Mouse (Mus musculus) B cell, adult 2 months (primary cell): ENCODE results near the gene Gng4.
A peak's percentile ranks its signal among the peaks of the same experiment; 100 is the strongest.

Source experiments
- DNase-seq, 2 experiments: peaks; one replicate each; pipeline ENCODE4 v3.0.0; 2022

The Gng4 gene

DNA sequence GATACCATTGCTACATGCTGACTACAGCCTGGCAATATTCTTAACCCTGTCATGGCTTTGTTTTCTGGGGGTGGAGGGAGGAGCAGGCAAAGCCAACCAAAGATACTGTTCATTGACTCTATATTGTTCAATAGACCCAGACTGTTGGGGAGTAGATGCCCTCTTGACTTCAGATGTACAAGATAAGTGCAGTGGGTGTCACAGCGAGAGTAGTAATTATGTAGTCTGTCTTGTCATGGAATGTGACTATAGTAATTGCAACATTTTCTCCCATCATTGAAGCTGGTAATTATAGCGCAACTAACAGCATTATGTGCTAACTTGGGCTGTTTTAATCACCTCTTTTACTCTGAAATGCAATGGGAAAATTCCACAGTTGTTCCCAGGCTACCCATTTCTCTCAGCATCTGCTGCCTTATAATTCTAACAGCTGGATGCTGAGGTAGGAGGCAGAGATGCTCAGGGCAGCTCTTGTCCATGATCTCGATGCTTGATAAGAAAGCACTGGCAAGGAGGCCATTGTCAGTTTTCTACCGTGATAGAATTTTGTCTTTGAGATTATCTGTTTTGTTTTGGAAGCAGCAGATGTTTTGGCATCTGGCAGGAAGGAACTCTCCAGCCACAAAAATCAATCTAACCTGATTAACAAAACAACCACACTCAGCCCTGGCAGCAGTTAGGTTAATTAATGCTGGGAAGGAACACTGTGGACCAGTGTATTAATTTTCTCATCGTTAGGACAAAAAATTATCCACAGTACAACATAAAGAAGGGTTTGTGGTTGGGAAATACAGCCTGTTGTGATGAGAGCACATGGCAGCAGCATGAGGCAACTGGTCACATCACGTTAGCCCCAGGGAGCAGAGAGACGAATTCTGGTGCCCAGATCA is 36.6 kb downstream of the Gng4 start:
- DNase-seq, result no peak

DNA sequence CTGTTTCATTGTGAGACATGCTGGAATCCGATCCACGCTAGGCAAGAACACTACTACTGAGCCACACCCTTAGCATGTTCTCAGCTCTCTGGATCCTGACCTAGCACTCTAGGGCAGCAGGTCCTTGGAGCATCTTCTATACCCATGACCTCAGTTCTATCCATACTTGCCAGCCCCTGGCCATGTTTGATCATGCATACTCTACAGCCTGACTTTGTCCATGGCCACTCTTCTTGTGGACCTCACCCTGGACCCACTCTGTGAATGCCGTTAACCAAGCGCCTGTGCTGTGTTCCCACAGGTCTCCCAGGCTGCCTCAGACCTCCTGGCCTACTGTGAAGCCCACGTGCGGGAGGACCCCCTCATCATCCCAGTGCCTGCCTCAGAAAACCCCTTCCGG is 41.1 kb downstream of the Gng4 start:
- DNase-seq, result no peak

DNA sequence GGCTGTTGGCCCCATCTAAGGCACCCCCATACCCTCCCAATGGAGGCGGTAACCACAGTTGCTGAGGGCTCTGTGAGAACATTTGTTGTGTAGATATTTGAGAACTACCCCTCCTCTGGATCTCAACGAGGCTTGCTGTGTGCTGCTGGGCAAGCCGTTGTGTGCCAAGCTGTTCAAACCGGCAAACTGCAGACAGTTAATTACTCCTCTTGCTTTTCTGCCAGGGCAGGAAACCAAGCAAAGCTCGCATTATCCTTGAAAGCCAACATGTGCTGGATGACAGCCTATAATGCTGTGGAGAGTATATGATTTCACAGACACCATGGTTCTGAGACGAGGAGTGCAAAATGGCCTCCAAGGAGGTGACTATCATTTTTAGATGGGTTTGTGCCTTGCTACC is 42.7 kb downstream of the Gng4 start:
- DNase-seq, result no peak

DNA sequence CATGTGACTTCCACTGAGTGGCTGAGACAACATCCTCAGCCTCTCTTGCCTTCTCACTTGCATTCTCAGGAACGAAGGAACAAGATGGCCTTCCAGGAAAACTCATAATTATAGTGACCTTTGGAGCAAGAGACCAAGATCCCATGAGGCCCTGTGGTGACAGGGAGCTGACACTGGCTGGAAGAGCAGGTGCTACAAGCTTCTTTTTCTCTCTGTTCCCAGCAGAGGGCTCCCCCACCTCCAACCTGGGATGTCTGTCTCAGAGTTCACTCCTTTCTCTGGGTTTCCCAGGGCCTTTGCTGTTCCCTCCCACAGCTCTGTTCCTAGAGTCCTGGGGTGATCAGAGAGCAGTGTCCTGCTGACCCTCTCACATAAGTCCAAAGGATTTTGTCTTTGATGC is 44.3 kb downstream of the Gng4 start:
- no peak for DNase-seq

DNA sequence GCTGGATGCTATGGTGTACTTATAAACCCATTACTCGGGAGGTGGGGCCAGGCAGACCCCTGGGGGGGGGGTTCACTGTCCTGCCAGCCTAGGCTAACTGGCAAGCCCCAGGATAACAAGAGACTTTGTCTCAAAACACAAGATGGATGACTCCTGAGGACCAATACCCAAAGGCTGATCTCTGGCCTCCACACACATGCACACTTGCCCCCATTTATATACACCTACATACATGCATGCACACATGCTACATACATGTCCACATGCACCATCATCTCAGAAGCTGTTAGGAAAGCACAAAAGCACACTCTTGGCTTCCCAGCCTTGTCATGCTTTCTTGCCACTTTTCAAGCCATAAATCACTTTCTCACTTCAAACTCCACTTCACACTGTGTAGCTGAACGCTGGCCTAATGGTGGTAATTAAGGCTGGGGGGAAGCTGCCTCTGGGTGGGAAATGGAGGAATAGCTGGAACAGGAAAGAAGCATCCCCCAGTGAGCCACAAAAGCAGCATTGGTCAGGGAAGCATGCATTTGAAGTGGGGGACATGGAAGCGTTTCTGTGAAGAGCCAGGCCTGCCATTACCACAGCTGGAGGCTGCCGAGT is 46.7 kb downstream of the Gng4 start:
- DNase-seq, result no peak

DNA sequence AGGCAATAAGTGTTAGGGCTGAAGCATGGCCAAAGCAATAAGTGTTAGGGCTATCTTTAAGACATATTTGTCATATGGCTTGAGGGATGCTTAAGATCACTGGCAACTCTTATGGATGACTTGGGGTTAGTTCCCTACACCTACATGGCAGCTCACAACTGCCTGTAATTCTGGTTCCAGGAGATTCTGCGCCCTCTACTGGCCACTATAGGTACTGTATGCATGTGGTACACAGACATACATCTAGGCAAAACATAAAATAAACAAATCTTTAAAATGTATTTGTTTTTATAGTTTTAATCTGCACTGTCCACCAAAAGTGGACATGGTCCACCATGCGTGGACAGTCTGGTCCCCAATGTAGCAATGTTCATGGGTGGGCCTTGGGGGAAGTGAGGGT is 51.3 kb downstream of the Gng4 start:
- DNase-seq, result peak; percentile 63 to 67

DNA sequence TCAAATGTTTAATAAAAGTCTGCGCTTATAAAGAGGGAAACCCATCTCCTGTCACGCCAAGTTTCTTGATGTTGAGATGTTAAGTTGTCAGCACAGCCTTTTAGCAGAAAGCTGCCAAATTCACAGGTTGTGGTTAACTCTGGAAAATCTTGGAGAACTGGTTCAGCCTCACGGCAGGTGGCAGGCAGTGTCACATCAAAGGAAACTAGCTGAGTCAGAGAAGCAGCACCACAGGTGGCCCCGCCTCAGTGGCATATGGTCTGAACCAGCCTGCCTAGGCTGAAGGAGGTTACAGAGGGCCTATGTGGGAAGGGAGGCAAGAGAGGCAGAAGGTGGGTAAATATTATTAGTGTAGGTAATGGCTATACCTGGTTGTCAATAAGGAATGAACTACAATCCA is 61.2 kb downstream of the Gng4 start:
- DNase-seq, result no peak

DNA sequence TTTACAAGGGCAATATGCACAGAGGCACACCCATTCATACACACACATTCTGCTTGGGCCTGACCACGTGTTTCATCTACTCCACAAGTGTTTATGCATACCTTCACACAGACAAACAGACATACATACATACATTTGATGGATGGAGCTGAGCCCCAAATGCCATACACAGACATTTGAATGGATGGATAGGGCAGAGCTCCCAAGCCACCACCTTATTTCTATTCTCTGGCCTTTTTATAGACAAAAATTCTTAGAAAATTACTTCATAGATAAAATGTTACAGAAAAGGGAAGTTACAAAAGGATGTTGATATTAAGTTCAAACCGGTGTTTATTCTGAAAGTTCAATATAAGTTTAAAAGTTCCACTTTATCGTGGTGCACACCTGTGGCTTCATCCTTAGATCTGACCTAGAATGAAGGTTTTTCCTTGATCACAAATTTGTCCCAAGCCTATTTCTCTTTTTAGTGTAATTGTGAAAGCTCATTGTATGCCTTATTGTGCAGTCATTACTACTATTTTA is 63.3 kb downstream of the Gng4 start:
- no peak for DNase-seq

DNA sequence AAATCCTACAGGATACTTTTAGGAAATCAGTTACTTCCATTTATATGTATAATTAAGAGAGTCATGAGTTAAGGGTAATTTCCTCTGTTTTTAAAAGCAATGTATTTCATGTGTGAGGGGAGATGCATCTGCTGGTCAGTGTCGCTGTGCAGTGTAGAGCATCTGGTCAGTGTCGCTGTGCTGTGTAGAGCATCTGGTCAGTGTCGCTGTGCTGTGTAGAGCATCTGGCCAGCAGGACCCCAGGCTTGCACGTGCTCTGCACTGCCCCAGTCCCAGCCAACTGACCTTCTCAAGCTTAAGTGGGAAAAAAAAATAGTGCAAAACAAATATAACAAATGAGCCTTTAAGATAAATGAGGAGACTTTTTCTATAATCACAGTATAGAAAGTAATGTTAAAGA is 73.3 kb downstream of the Gng4 start:
- no peak for DNase-seq

DNA sequence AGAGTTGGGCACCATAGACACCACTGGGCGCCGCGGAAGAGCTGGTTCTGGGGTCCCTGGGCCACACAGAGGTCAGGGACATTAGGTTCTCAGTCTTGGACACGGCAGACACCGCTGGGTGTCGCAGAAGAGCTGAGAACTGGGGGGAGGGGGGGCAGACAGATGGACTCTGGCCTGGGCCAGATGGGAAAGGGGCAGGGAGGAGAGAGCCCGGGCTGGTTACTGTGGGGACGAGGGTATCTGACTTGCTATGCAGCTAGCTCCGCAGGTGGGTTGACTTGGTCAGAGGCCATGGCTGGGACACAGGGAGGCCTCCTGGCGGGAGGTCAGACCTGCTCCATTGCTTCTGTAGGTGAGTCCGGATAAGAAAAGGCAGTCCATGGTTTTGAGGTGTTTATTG is 78.5 kb downstream of the Gng4 start:
- no peak for DNase-seq

DNA sequence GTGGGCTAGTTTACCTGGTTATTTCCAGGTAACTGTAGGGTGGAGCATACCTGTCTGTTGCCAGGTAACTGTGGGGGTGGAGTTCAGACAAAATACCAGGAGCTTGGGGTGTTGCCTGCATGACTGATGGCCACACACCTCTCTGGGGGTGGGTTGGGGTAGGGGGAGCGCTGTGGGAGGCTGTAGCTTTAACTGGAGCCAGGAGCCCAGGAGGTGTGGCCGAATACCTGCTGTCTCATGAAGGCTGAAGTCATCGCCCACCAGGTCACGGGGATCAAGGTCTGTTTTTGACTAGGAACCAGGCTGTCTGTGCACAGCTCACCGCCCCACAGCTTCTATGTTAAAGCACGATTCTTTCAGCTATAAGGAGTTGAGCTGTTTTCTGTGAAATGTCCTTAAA is 79.1 kb downstream of the Gng4 start:
- no peak for DNase-seq

DNA sequence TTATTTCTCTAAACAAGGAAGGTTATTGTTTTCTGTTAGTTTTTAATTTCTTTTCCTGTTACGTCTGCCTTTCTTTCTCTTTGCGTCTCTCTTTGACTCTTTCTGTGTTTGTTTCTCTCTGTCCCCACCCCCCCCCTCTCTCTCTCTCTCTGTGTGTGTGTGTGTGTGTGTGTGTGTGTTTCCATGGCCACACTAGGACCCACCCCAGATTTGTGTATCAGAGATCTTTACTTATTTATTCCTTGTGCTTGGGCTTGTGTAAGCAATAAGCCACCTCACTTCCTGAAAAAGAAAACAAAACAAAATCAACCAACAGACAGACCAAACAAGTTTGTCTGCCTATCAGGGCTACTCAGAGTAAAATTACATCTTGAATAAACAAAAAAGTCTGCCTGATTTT is 82.5 kb downstream of the Gng4 start:
- no peak for DNase-seq

DNA sequence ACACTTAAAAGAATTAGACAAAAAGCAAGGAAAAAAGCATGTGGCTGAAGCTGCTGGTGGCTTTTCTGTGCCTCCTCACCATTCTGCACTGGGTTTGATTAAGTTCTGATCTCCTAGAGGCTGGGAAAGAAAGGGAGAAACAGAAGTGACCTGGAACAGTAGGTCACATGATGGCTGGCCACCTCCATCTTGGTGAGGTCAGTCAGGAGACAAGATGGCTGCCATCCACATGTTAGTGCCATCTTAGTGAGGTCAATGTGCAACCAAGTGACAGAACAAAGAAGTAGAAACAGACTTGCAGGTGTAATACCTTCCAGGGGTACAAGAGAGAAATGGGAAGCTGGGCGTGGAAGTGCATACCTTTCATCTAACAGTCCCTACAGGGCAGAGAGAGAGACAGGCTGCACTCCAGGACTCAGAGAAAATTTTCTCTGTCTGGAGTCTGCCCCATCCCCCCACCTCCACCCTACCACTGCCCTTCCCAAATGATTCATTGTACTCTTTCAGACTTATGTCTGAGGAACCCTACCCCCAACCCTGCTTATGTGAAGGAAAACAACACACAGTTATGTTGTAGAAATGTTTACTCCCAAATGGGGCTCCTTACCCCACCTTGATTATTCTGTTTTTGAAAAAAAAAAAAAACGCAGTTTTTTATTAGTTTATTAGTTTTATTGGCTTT is 83.4 kb downstream of the Gng4 start:
- DNase-seq, result peak in 1 of 2 experiments; percentile 5

DNA sequence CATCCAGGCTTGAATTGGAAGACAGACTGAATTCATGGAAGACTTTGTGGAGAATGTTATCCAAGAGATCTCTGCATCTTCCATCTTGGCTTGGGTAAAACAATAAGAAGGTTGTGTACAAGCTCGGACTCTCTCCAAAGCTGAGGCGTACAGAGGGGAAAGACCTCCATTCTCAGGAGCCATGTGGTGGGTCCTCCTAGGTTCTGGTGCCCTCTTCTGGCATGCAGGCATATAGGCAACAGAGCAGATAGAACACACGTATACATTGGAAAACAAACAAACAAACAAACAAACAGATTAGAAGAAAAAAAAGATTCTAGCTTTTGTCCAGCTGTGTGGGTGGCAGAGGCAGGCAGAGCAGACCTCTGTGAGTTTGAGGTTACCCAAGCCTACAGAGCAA is 84.1 kb downstream of the Gng4 start:
- DNase-seq, result peak in 1 of 2 experiments; percentile 11
